Comparison of ENCODE assay signal across 10 mouse cellular contexts in genomic region chr13:52254185-52254584, GRCm38 (mm10).
DNase-seq lines count a peak whose midpoint lies in the region; ATAC-seq and TF ChIP-seq lines count a peak whose summit lies in the region.
"Had no signal": no experiment of that assay in that cellular context is flagged by ENCODE, and none has a peak within 500 bp of the region (broad histone marks: within the 10 kb centered on the region; RNA-seq: fewer than 3 reads in every experiment).

No protein-coding gene starts in this region.

- no peak overlapping the region for H3K4me3 ChIP-seq in kidney, embryonic 16.5 days (ENCODE audit: low read length)
- no peak overlapping the region for H3K4me3 ChIP-seq in MEL (ENCODE audit: control insufficient read depth in 1 of 2, insufficient read depth in 1 of 2, low read depth in 2 of 2, low read length in 2 of 2)
- H3K4me3 ChIP-seq in cerebellum, adult 2 months (replicated peaks; ENCODE audit: insufficient read depth, low read depth, low read length): no peak overlapping the region
- H3K4me3 ChIP-seq in limb, embryonic 14.5 days (replicated peaks; ENCODE audit: low read length): no peak overlapping the region
- H3K4me3 ChIP-seq: embryonic facial prominence, embryonic 12.5 days; limb, embryonic 15.5 days had no signal

- WGBS in kidney, embryonic 16.5 days: 13% methylated on average over 9 of the region's 9 CpGs
- 4% methylated on average over 9 of the region's 9 CpGs for WGBS in cerebellum, adult 2 months
- WGBS in limb, embryonic 14.5 days: 13% methylated on average over 9 of the region's 9 CpGs

- TF ChIP-seq CTCF in MEL (IDR thresholded peaks at IDR 0.05 in 2 of 3, conservative IDR thresholded peaks at IDR 0.05 in 1 of 3; ENCODE audit: control insufficient read depth in 1 of 3, insufficient read depth in 1 of 3, low read depth in 2 of 3, low read length in 3 of 3, poor library complexity in 1 of 3, severe bottlenecking in 1 of 3): peak; percentile 40 to 75 (median 49)
- peak; percentile 68 for TF ChIP-seq CTCF in cerebellum, adult 2 months (IDR thresholded peaks at IDR 0.05; ENCODE audit: borderline replicate concordance, insufficient read depth, low read depth, low read length)

- H3K9ac ChIP-seq in kidney, embryonic 16.5 days (replicated peaks; ENCODE audit: low read length): no peak overlapping the region
- no peak overlapping the region for H3K9ac ChIP-seq in MEL (ENCODE audit: control insufficient read depth, low read depth, low read length, poor library complexity, severe bottlenecking)
- H3K9ac ChIP-seq in limb, embryonic 14.5 days (ENCODE audit: low read depth, low read length, severe bottlenecking): no peak overlapping the region
- H3K9ac ChIP-seq: embryonic facial prominence, embryonic 12.5 days; limb, embryonic 15.5 days had no signal

- no peak overlapping the region for H3K27ac ChIP-seq in kidney, embryonic 16.5 days (ENCODE audit: low read length)
- no peak overlapping the region for H3K27ac ChIP-seq in MEL (ENCODE audit: control insufficient read depth, low read depth, low read length)
- no peak overlapping the region for H3K27ac ChIP-seq in cerebellum, adult 2 months (ENCODE audit: insufficient read depth, low read length)
- H3K27ac ChIP-seq in limb, embryonic 14.5 days (replicated peaks; ENCODE audit: low read depth, low read length): no peak overlapping the region
- H3K27ac ChIP-seq: embryonic facial prominence, embryonic 12.5 days; limb, embryonic 15.5 days had no signal

- no peak overlapping the region for H3K4me2 ChIP-seq in kidney, embryonic 16.5 days (replicated peaks; ENCODE audit: low read depth, low read length)
- no peak overlapping the region for H3K4me2 ChIP-seq in limb, embryonic 14.5 days (replicated peaks; ENCODE audit: low read depth, low read length, severe bottlenecking)
- H3K4me2 ChIP-seq: embryonic facial prominence, embryonic 12.5 days; limb, embryonic 15.5 days had no signal

- no peaks in the 10 kb centered on the region for H3K4me1 ChIP-seq in kidney, embryonic 16.5 days (ENCODE audit: insufficient read depth, low read length)
- H3K4me1 ChIP-seq in MEL (ENCODE audit: control insufficient read depth in 1 of 2, insufficient read depth in 2 of 2, low read length in 2 of 2): no peaks in the 10 kb centered on the region
- H3K4me1 ChIP-seq in cerebellum, adult 2 months (ENCODE audit: control insufficient read depth, insufficient read depth, low read length): no peaks in the 10 kb centered on the region
- peaks cover 5% of the 10 kb centered on the region; the same call in 1 of the 2 replicates for H3K4me1 ChIP-seq in limb, embryonic 14.5 days (ENCODE audit: control insufficient read depth, insufficient read depth, low read length)
- H3K4me1 ChIP-seq: embryonic facial prominence, embryonic 12.5 days had no signal

- no peak for ATAC-seq in kidney, embryonic 16.5 days (ENCODE audit: low FRiP score, low TSS enrichment)
- ATAC-seq in limb, embryonic 14.5 days (ENCODE audit: low FRiP score, low read depth): no peak

- no peak for TF ChIP-seq EP300 in MEL (IDR thresholded peaks at IDR 0.05; ENCODE audit: low read depth in 1 of 2, low read length in 2 of 2)

- H3K36me3 ChIP-seq in kidney, embryonic 16.5 days (ENCODE audit: insufficient read depth, low read length): no peaks in the 10 kb centered on the region
- H3K36me3 ChIP-seq in MEL (ENCODE audit: control insufficient read depth in 1 of 2, insufficient read depth in 2 of 2, low read length in 2 of 2): no peaks in the 10 kb centered on the region
- H3K36me3 ChIP-seq in limb, embryonic 14.5 days (ENCODE audit: control insufficient read depth, insufficient read depth, low read length): no peaks in the 10 kb centered on the region
- H3K36me3 ChIP-seq: embryonic facial prominence, embryonic 12.5 days; limb, embryonic 15.5 days had no signal

- DNase-seq in kidney, adult 11 months: peak; percentile 3
- peak; percentile 62 for DNase-seq in MEL (ENCODE audit: low read depth, low spot score)
- DNase-seq in cerebellum, adult 2 months: peak; percentile 49 to 64
- DNase-seq in heart, postnatal 36 days: peak; percentile 29 to 42
- DNase-seq in limb, embryonic 14.5 days (ENCODE audit: low spot score): peak; percentile 70
- peak; percentile 86 for DNase-seq in retina, postnatal 1 day
- no peak for DNase-seq in spleen, postnatal 14 days (ENCODE audit: low spot score in 2 of 2)

- intact Hi-C loops in heart, postnatal 36 days (cut with DNase I): loop anchor here (1.0 kb wide), 1 partner anchor 277 kb away; the partner anchor contains the start of gene Diras2

- no peak for TF ChIP-seq POLR2A in MEL (IDR thresholded peaks at IDR 0.05; ENCODE audit: control insufficient read depth in 1 of 2, insufficient read depth in 1 of 2, low read depth in 1 of 2, low read length in 2 of 2, poor library complexity in 1 of 2)
- no peak for TF ChIP-seq POLR2A in cerebellum, adult 2 months (IDR thresholded peaks at IDR 0.05; ENCODE audit: borderline replicate concordance, insufficient read depth, low read length)
- no peak for TF ChIP-seq POLR2A in limb, embryonic 14.5 days (IDR thresholded peaks at IDR 0.05; ENCODE audit: borderline replicate concordance, extremely low read depth, insufficient read depth, insufficient read length)

- no peaks in the 10 kb centered on the region for H3K27me3 ChIP-seq in kidney, embryonic 16.5 days (ENCODE audit: insufficient read depth, low read length)
- H3K27me3 ChIP-seq in MEL (ENCODE audit: control insufficient read depth in 1 of 2, insufficient read depth in 2 of 2, low read length in 2 of 2): no peaks in the 10 kb centered on the region
- no peaks in the 10 kb centered on the region for H3K27me3 ChIP-seq in cerebellum, adult 2 months (ENCODE audit: control insufficient read depth, insufficient read depth, low read length)
- H3K27me3 ChIP-seq in limb, embryonic 14.5 days (ENCODE audit: control insufficient read depth, insufficient read depth, low read length): no peaks in the 10 kb centered on the region
- H3K27me3 ChIP-seq: embryonic facial prominence, embryonic 12.5 days; limb, embryonic 15.5 days had no signal

- TF ChIP-seq RAD21 in MEL (IDR thresholded peaks at IDR 0.05; ENCODE audit: low read depth, low read length): peak; percentile 81

- H3K9me3 ChIP-seq in kidney, embryonic 16.5 days (ENCODE audit: low read length): 0 out of 2 replicates have a peak, but pooled peaks cover 3% of the 10 kb centered on the region
- H3K9me3 ChIP-seq in MEL (replicated peaks; ENCODE audit: insufficient read depth, low read length): no peaks in the 10 kb centered on the region
- no peaks in the 10 kb centered on the region for H3K9me3 ChIP-seq in limb, embryonic 14.5 days (ENCODE audit: control insufficient read depth, low read length)
- H3K9me3 ChIP-seq: embryonic facial prominence, embryonic 12.5 days; limb, embryonic 15.5 days had no signal

- no peaks in the 10 kb centered on the region for H3K79me2 ChIP-seq in MEL (ENCODE audit: control insufficient read depth, insufficient read depth, low read length, poor library complexity)

TF ChIP-seq in MEL, 35 proteins besides CTCF, POLR2A, EP300 and RAD21:
- TF ChIP-seq SMC3 (IDR thresholded peaks at IDR 0.05; ENCODE audit: low read depth, low read length) (peak; percentile 76), ZC3H11A (IDR thresholded peaks at IDR 0.05; ENCODE audit: low read depth, low read length) (peak; percentile 57), ZNF384 (IDR thresholded peaks at IDR 0.05; ENCODE audit: low read depth, low read length) (peak; percentile 81), KAT2A (conservative IDR thresholded peaks at IDR 0.05; ENCODE audit: low read depth, low read length) (no peak)

Comparison
In these comparisons a context has a peak if more than half of its experiments do, and no peak if none do; other contexts are left out.
1. DNase-seq: peak in kidney, adult 11 months (single experiment), MEL (single experiment), cerebellum, adult 2 months (2 of 2), heart, postnatal 36 days (2 of 2), limb, embryonic 14.5 days (single experiment) and retina, postnatal 1 day (single experiment); none in spleen, postnatal 14 days (0 of 2).